Mouse (Mus musculus): ENCODE results near the gene Spag7. TPM values are rescaled to one million over a fixed set of nuclear protein-coding genes. Genes with fewer than 3 reads are reported as not detected.
A peak's percentile ranks its signal among the peaks of the same experiment; 100 is the strongest.

The Spag7 gene
- 88.9 and 97.1 TPM in 2 replicates for polyA plus RNA-seq (2014; fragmentation: Nextera tagmentation; extraction: Ambion mirVana)

GRCm38 (mm10) chr11:70668771-70669505 is at the start of gene Spag7:
Gene Spag7, minus strand, starts transcription at chr11:70669416.
- Histone ChIP-seq H3K9me3 (ENCODE audit: control insufficient read depth, low read length) (no peaks in the 10 kb centered on the region), H3K4me1 (ENCODE audit: control insufficient read depth, insufficient read depth, low read length) (peaks cover 10% of the 10 kb centered on the region), H3K9ac (ENCODE audit: low read depth, low read length) (peak within 1 kb of the TSS; percentile 74), H3K36me3 (ENCODE audit: control insufficient read depth, insufficient read depth, low read length) (peaks cover 33% of the 10 kb centered on the region), H3K27ac (replicated peaks; ENCODE audit: low read depth, low read length) (peak within 1 kb of the TSS; percentile 96), H3K27me3 (replicated peaks; ENCODE audit: control insufficient read depth, insufficient read depth, low read length) (no peaks in the 10 kb centered on the region), H3K4me2 (ENCODE audit: low read depth, low read length) (peak within 1 kb of the TSS; percentile 70), H3K4me3 (ENCODE audit: low read depth, low read length) (peak within 1 kb of the TSS; percentile 62)
- ATAC-seq (ENCODE audit: low read depth) (peak; percentile 96), DNase-seq (ENCODE audit: low spot score) (peak; percentile 100)
- under 1% methylated on average over 43 of the region's 44 CpGs for WGBS

- Histone ChIP-seq H3K9ac (ENCODE audit: low read depth, low read length) (no peak overlapping the region), H3K4me2 (ENCODE audit: low read depth, low read length) (no peak overlapping the region), H3K4me3 (ENCODE audit: low read depth, low read length) (no peak overlapping the region), H3K27me3 (replicated peaks; ENCODE audit: control insufficient read depth, insufficient read depth, low read length) (no peaks in the 10 kb centered on the region), H3K9me3 (ENCODE audit: control insufficient read depth, low read length) (no peaks in the 10 kb centered on the region), H3K36me3 (ENCODE audit: control insufficient read depth, insufficient read depth, low read length) (peaks cover 79% of the 10 kb centered on the region), H3K4me1 (ENCODE audit: control insufficient read depth, insufficient read depth, low read length) (no peaks in the 10 kb centered on the region), H3K27ac (replicated peaks; ENCODE audit: low read depth, low read length) (no peak overlapping the region)
- 65% methylated on average over 5 of the region's 5 CpGs for WGBS
- ATAC-seq (ENCODE audit: low read depth) (no peak), DNase-seq (ENCODE audit: low spot score) (no peak)
These were observed 49.3 kb upstream of the Spag7 start for GRCm38 (mm10) chr11:70718481-70718880.

GRCm38 (mm10) chr11:70715832-70716231 is 46.6 kb upstream of the Spag7 start:
- no peak overlapping the region for H3K4me3 ChIP-seq (ENCODE audit: low read depth, low read length)
- H3K9me3 ChIP-seq (ENCODE audit: control insufficient read depth, low read length), result no peaks in the 10 kb centered on the region
- H3K27me3 ChIP-seq (replicated peaks; ENCODE audit: control insufficient read depth, insufficient read depth, low read length), result no peaks in the 10 kb centered on the region
- H3K36me3 ChIP-seq (ENCODE audit: control insufficient read depth, insufficient read depth, low read length), result peaks cover 80% of the 10 kb centered on the region
- no peak overlapping the region for H3K4me2 ChIP-seq (ENCODE audit: low read depth, low read length)
- no peak overlapping the region for H3K27ac ChIP-seq (replicated peaks; ENCODE audit: low read depth, low read length)
- WGBS, result 86% methylated on average over 6 of the region's 6 CpGs
- no peak for DNase-seq (ENCODE audit: low spot score)
- no peaks in the 10 kb centered on the region for H3K4me1 ChIP-seq (ENCODE audit: control insufficient read depth, insufficient read depth, low read length)
- H3K9ac ChIP-seq (ENCODE audit: low read depth, low read length), result no peak overlapping the region
- ATAC-seq (ENCODE audit: low read depth), result no peak

GRCm38 (mm10) chr11:70713222-70713621 is 44.0 kb upstream of the Spag7 start:
- H3K4me1 ChIP-seq (ENCODE audit: control insufficient read depth, insufficient read depth, low read length), result no peaks in the 10 kb centered on the region
- H3K9ac ChIP-seq (ENCODE audit: low read depth, low read length), result no peak overlapping the region
- DNase-seq (ENCODE audit: low spot score), result no peak
- no peaks in the 10 kb centered on the region for H3K9me3 ChIP-seq (ENCODE audit: control insufficient read depth, low read length)
- WGBS, result 87% methylated on average over 6 of the region's 6 CpGs
- H3K36me3 ChIP-seq (ENCODE audit: control insufficient read depth, insufficient read depth, low read length), result peaks cover 77% of the 10 kb centered on the region
- no peak overlapping the region for H3K4me2 ChIP-seq (ENCODE audit: low read depth, low read length)
- no peaks in the 10 kb centered on the region for H3K27me3 ChIP-seq (replicated peaks; ENCODE audit: control insufficient read depth, insufficient read depth, low read length)
- no peak overlapping the region for H3K4me3 ChIP-seq (ENCODE audit: low read depth, low read length)
- no peak for ATAC-seq (ENCODE audit: low read depth)
- H3K27ac ChIP-seq (replicated peaks; ENCODE audit: low read depth, low read length), result no peak overlapping the region

- DNase-seq (ENCODE audit: low spot score), result no peak
- H3K27ac ChIP-seq (replicated peaks; ENCODE audit: low read depth, low read length), result no peak overlapping the region
- no peaks in the 10 kb centered on the region for H3K9me3 ChIP-seq (ENCODE audit: control insufficient read depth, low read length)
- H3K9ac ChIP-seq (ENCODE audit: low read depth, low read length), result no peak overlapping the region
- WGBS, result 95% methylated on average over 10 of the region's 10 CpGs
- no peak overlapping the region for H3K4me2 ChIP-seq (ENCODE audit: low read depth, low read length)
- no peaks in the 10 kb centered on the region for H3K27me3 ChIP-seq (replicated peaks; ENCODE audit: control insufficient read depth, insufficient read depth, low read length)
- peaks cover 84% of the 10 kb centered on the region for H3K36me3 ChIP-seq (ENCODE audit: control insufficient read depth, insufficient read depth, low read length)
- H3K4me1 ChIP-seq (ENCODE audit: control insufficient read depth, insufficient read depth, low read length), result no peaks in the 10 kb centered on the region
- no peak overlapping the region for H3K4me3 ChIP-seq (ENCODE audit: low read depth, low read length)
- no peak for ATAC-seq (ENCODE audit: low read depth)
These were observed 41.8 kb upstream of the Spag7 start for GRCm38 (mm10) chr11:70711026-70711425.

- no peak overlapping the region for H3K27ac ChIP-seq (replicated peaks; ENCODE audit: low read depth, low read length)
- H3K4me3 ChIP-seq (ENCODE audit: low read depth, low read length), result no peak overlapping the region
- no peaks in the 10 kb centered on the region for H3K27me3 ChIP-seq (replicated peaks; ENCODE audit: control insufficient read depth, insufficient read depth, low read length)
- H3K4me1 ChIP-seq (ENCODE audit: control insufficient read depth, insufficient read depth, low read length), result peaks cover 15% of the 10 kb centered on the region
- H3K4me2 ChIP-seq (ENCODE audit: low read depth, low read length), result no peak overlapping the region
- ATAC-seq (ENCODE audit: low read depth), result no peak
- H3K9ac ChIP-seq (ENCODE audit: low read depth, low read length), result no peak overlapping the region
- DNase-seq (ENCODE audit: low spot score), result no peak
- peaks cover 79% of the 10 kb centered on the region for H3K36me3 ChIP-seq (ENCODE audit: control insufficient read depth, insufficient read depth, low read length)
- WGBS, result 81% methylated on average over 3 of the region's 3 CpGs
- no peaks in the 10 kb centered on the region for H3K9me3 ChIP-seq (ENCODE audit: control insufficient read depth, low read length)
These were observed 36.9 kb upstream of the Spag7 start for GRCm38 (mm10) chr11:70706127-70706526.

- Histone ChIP-seq H3K27ac (replicated peaks; ENCODE audit: low read depth, low read length) (no peak overlapping the region), H3K4me2 (ENCODE audit: low read depth, low read length) (peak overlapping the region; percentile 69; the same call in 1 of the 2 replicates), H3K9me3 (ENCODE audit: control insufficient read depth, low read length) (no peaks in the 10 kb centered on the region), H3K36me3 (ENCODE audit: control insufficient read depth, insufficient read depth, low read length) (peaks cover 49% of the 10 kb centered on the region), H3K4me3 (ENCODE audit: low read depth, low read length) (no peak overlapping the region), H3K27me3 (replicated peaks; ENCODE audit: control insufficient read depth, insufficient read depth, low read length) (no peaks in the 10 kb centered on the region), H3K4me1 (ENCODE audit: control insufficient read depth, insufficient read depth, low read length) (peaks cover 19% of the 10 kb centered on the region), H3K9ac (ENCODE audit: low read depth, low read length) (peak overlapping the region; percentile 93; the same call in 1 of the 2 replicates)
- DNase-seq (ENCODE audit: low spot score) (no peak), ATAC-seq (ENCODE audit: low read depth) (no peak)
- WGBS, result 61% methylated on average over 5 of the region's 6 CpGs
These were observed 33.6 kb upstream of the Spag7 start for GRCm38 (mm10) chr11:70702781-70703180.

GRCm38 (mm10) chr11:70701984-70702733 is 32.9 kb upstream of the Spag7 start:
- Histone ChIP-seq H3K4me1 (ENCODE audit: control insufficient read depth, insufficient read depth, low read length) (peaks cover 19% of the 10 kb centered on the region), H3K27me3 (replicated peaks; ENCODE audit: control insufficient read depth, insufficient read depth, low read length) (no peaks in the 10 kb centered on the region), H3K4me3 (ENCODE audit: low read depth, low read length) (peak overlapping the region; percentile 83), H3K9ac (ENCODE audit: low read depth, low read length) (peak overlapping the region; percentile 93), H3K4me2 (ENCODE audit: low read depth, low read length) (peak overlapping the region; percentile 69), H3K27ac (replicated peaks; ENCODE audit: low read depth, low read length) (no peak overlapping the region; the same call in 1 of the 2 replicates), H3K9me3 (ENCODE audit: control insufficient read depth, low read length) (no peaks in the 10 kb centered on the region), H3K36me3 (ENCODE audit: control insufficient read depth, insufficient read depth, low read length) (peaks cover 42% of the 10 kb centered on the region)
- no peak for ATAC-seq (ENCODE audit: low read depth)
- whole genome bisulfite sequencing, result 78% methylated on average over 6 of the region's 6 CpGs
- DNase-seq (ENCODE audit: low spot score), result no peak
